Mouse (Mus musculus) liver, embryonic 16.5 days (tissue): ENCODE measurements around the gene Pold3. TPM values are rescaled to one million over a fixed set of nuclear protein-coding genes. Genes with fewer than 3 reads are reported as not detected.
A peak's percentile ranks its signal among the peaks of the same experiment; 100 is the strongest.
"Not testable (repeated sequence)": the region's sequence is repeated elsewhere in the genome, so short reads cannot be mapped to it uniquely, and the experiment has no call there.

Experiments
- ATAC-seq: fragments of 200-750 bp; cut with Nextera tagmentation; 2 replicates; pipeline ENCODE4 v1.8.0; 2017; ENCODE audit warnings: low read depth, mild to moderate bottlenecking, moderate number of reproducible peaks, moderate library complexity
- H3K27ac ChIP-seq: fragments of 300-500 bp; sonication (generic); 2 replicates; pipeline ENCODE4 v1.5.1; 2014; ENCODE audit warnings: mild to moderate bottlenecking, low read length
- H3K27me3 ChIP-seq: fragments of 300-500 bp; sonication (generic); 2 replicates; pipeline ENCODE4 v1.6.1; 2014; ENCODE audit warnings: low read depth, low read length, mixed read lengths; ENCODE audit not compliant: control insufficient read depth, insufficient read depth
- H3K36me3 ChIP-seq: fragments of 300-500 bp; sonication (generic); 2 replicates; pipeline ENCODE4 v1.6.1; 2014; ENCODE audit warnings: mild to moderate bottlenecking; ENCODE audit not compliant: control insufficient read depth, insufficient read depth
- H3K4me1 ChIP-seq: fragments of 300-500 bp; sonication (generic); 2 replicates; pipeline ENCODE4 v1.6.1; 2014; ENCODE audit warnings: low read depth, low read length, mixed read lengths; ENCODE audit not compliant: control insufficient read depth
- H3K4me2 ChIP-seq: fragments of 300-500 bp; sonication (generic); 2 replicates; pipeline ENCODE4 v1.6.1; 2014; ENCODE audit warnings: low read depth, low read length, mixed read lengths
- H3K4me3 ChIP-seq: fragments of 300-500 bp; sonication (generic); 2 replicates; pipeline ENCODE4 v1.5.1; 2014; ENCODE audit warnings: low read depth, mild to moderate bottlenecking, low read length
- H3K9ac ChIP-seq: fragments of 300-500 bp; sonication (generic); 2 replicates; pipeline ENCODE4 v1.6.1; 2014; ENCODE audit warnings: low read depth, low read length
- H3K9me3 ChIP-seq: fragments of 300-500 bp; sonication (generic); replicated peaks from 2 replicates; pipeline ENCODE4 v1.6.1; 2016; ENCODE audit warnings: low read length; ENCODE audit not compliant: control insufficient read depth
- WGBS: fragments of 180-500 bp; shearing (Covaris S2); extraction: QIAGEN DNeasy Blood & Tissue Kit; methylation state at CpG from one replicate; pipeline ENCODE4 v1.1.7; 2014; ENCODE audit not compliant: insufficient replicate concordance; 5-methylcytosine and 5-hydroxymethylcytosine counted together
- polyA plus RNA-seq: library from polyadenylated mRNA; unstranded; fragments of >200 nt; fragmentation: Nextera tagmentation; extraction: Ambion mirVana; gene quantifications from 2 replicates; pipeline ENCODE4 v1.2.1, GENCODE M21; 2015

The Pold3 gene
- polyA plus RNA-seq, 1 experiment from 2014 or later = 36.5 TPM

DNA sequence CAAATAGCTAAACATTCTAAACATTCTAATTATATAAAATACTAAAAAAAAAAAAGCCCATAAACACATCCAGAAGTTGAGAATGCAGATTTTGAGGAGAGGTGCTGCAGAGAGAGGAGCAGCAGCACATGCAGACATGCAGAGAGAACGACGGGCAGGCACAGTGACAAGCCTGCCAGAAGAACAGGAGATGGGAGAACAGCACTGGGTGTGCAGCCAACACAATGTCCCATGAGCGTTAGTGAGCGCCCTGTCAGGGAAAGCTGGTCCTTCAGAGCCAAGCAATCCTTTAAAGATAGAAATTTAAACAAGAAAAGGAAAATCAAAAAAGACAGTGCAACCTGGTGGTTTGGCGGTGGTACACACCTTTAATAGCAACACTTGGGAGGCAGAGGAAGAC lies 34.5 kb downstream of the Pold3 start:
- H3K36me3 ChIP-seq = peaks cover 59% of the 10 kb centered on the region
- no peak overlapping the region for H3K9ac ChIP-seq
- no peaks in the 10 kb centered on the region for H3K4me1 ChIP-seq
- ATAC-seq = no peak
- H3K9me3 ChIP-seq = no peaks in the 10 kb centered on the region
- H3K4me3 ChIP-seq = no peak overlapping the region
- 85% methylated on average over 5 of the region's 5 CpGs for WGBS
- no peaks in the 10 kb centered on the region for H3K27me3 ChIP-seq
- H3K4me2 ChIP-seq = no peak overlapping the region
- H3K27ac ChIP-seq = no peak overlapping the region

DNA sequence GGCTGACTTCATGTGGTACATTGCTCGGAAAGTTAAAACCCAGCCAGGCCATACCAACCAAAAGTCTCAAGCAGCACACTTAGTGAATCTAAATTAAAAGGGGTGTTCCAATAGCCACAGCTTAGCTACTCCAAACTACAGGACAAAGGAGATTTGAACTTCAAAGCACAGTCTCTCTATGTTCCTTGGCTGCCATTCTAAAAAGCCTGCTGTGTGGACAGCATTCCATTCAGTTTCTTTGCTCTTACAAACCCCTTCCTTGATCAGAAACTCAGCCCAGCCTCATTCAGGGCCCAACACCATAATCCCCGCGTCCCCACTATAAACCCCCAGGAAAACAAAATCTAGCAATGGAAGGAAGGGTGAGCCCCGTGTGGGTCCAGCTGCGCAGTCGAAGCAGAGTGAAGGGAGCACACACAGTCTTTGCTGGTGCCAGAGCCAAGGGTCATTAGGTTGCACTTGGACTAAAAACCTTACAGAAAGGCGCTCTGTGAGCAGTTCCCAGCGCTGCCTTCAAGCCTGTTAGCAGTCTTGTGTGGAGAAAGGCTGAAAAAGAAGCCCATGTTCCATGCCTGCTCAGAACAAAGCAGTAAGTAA lies 35.1 kb downstream of the Pold3 start:
- Histone ChIP-seq H3K27ac (no peak overlapping the region), H3K27me3 (no peaks in the 10 kb centered on the region), H3K4me2 (no peak overlapping the region), H3K36me3 (peaks cover 58% of the 10 kb centered on the region), H3K9ac (no peak overlapping the region), H3K4me1 (no peaks in the 10 kb centered on the region), H3K4me3 (no peak overlapping the region), H3K9me3 (no peaks in the 10 kb centered on the region)
- WGBS = 86% methylated on average over 8 of the region's 8 CpGs
- ATAC-seq = no peak

DNA sequence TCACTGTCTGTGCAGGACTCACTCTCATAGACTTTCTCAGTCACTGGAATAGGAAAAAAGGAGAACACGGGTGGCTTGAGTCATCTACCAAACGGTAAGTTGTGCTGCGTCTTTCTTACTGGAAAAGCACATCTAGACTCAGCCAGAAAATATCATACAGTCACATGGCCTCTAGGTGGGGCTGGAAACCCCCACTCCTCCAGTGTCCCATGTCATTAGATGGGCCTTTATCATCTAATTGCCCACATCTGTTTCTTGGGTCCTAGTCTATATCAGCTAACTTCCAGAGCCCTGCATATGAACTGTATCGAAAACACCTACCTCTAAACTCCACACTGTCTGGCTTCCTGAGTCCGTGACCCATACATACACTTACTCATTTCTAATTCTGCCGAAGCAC lies 37.6 kb downstream of the Pold3 start:
- Histone ChIP-seq H3K4me2 (no peak overlapping the region), H3K36me3 (peaks cover 46% of the 10 kb centered on the region), H3K27me3 (no peaks in the 10 kb centered on the region), H3K27ac (no peak overlapping the region), H3K4me1 (no peaks in the 10 kb centered on the region), H3K9me3 (no peaks in the 10 kb centered on the region), H3K4me3 (no peak overlapping the region), H3K9ac (no peak overlapping the region)
- WGBS = 78% methylated on average over 6 of the region's 6 CpGs
- no peak for ATAC-seq

DNA sequence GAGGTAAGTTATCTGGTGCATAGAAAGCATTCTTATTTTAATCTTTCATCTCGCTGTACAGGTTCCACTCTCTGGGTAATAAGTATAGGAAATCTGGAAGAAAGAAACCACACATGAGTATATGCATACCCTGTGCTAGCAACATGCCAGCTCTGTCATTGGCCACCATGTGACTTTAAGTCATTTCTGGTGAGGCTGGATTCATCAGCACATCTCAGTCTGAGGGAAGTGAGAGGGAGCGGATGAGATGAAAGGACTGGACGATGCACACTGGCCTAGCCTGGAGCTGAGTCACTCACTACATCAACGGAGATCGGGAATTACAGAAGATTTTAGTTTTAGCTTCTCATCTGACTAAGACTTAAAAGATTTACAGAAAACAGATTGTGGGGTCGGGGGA lies 38.5 kb downstream of the Pold3 start:
- Histone ChIP-seq H3K4me2 (no peak overlapping the region), H3K36me3 (peaks cover 40% of the 10 kb centered on the region), H3K4me3 (no peak overlapping the region), H3K9me3 (no peaks in the 10 kb centered on the region), H3K27ac (no peak overlapping the region), H3K27me3 (no peaks in the 10 kb centered on the region), H3K4me1 (no peaks in the 10 kb centered on the region), H3K9ac (no peak overlapping the region)
- 88% methylated on average over 6 of the region's 6 CpGs for WGBS
- ATAC-seq = no peak

DNA sequence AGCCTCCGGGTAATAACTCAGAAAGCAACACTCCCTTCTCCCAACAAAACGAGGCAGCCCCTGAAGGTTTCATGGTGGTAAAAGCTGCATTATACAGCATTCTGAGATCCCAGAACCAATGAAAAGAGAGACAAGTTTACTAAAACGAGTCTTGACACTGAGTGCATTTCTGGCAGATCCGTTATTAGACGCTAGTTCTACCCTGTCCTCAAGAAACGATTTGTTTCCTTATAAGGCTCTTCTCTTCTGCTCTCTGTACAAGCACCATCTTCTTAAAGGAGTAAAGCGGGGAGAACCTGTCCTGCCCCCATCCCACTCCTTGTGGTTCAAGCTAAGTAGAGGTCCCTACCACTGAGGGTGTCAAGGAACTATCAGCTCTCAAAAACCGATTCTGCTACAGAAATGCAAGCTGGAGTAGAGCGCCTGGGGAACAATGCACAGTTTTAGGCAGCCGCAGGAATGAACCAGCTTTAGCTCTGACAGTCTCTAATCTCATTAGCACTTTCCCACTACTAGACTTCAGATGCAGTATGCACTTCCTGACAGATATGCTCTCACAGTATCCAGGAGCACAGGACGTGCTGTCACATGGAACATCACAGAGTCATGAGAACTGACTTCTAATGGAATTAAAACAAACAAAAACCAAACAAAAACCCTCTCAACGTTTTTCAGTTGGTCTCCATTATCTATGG lies 41.1 kb downstream of the Pold3 start:
- Histone ChIP-seq H3K4me3 (no peak overlapping the region), H3K9ac (no peak overlapping the region), H3K36me3 (peaks cover 23% of the 10 kb centered on the region), H3K4me1 (no peaks in the 10 kb centered on the region), H3K4me2 (no peak overlapping the region), H3K27ac (no peak overlapping the region), H3K27me3 (no peaks in the 10 kb centered on the region), H3K9me3 (no peaks in the 10 kb centered on the region)
- 70% methylated on average over 12 of the region's 12 CpGs for WGBS
- ATAC-seq = no peak

DNA sequence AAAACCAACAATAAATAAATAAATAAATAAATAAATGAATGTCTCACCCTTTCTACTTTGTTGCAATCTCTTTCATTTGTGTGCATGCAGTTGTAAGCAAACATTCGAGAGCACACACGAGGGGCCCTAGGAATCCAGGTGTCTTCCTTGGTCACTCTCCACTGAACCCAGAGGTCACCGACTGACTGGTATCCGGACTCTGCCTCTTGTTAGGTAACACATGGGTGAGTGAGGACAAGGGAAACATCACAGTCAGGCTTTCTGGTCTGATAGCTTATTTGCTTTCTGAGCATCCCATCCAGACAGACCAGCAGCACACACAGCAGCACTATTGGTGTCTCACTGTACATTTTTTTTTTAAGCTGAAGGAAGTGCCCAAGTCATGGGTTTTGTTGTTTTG lies 44.3 kb downstream of the Pold3 start:
- Histone ChIP-seq H3K9ac (no peak overlapping the region), H3K9me3 (no peaks in the 10 kb centered on the region), H3K27ac (no peak overlapping the region), H3K4me3 (no peak overlapping the region), H3K4me2 (no peak overlapping the region), H3K4me1 (no peaks in the 10 kb centered on the region), H3K27me3 (no peaks in the 10 kb centered on the region), H3K36me3 (peaks cover 8% of the 10 kb centered on the region)
- 81% methylated on average over 4 of the region's 4 CpGs for WGBS
- ATAC-seq = peak; percentile 32; the same call in 1 of the 2 replicates

DNA sequence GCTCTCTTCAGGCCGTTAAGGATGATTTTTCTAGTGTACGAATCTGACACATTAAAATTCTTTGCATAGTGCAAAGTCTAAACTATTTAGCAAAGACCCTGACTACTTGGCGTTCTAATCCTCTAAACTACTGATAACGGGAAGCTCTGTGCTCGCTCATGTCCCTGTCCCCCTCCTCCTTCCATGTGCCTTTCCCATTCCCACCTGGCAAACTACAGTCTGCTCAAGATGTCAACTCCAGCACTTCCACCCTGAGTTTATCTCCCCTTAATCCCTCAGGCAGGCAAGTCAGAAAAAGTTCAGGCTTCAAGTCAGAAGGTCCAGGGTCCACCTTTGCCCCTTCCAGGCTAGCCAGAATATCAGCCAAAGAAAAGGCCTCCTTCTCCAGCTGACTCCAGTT lies 45.1 kb downstream of the Pold3 start:
- Histone ChIP-seq H3K27ac (no peak overlapping the region), H3K9me3 (no peaks in the 10 kb centered on the region), H3K4me1 (no peaks in the 10 kb centered on the region), H3K27me3 (no peaks in the 10 kb centered on the region), H3K4me3 (no peak overlapping the region), H3K9ac (no peak overlapping the region), H3K4me2 (no peak overlapping the region), H3K36me3 (peaks cover 5% of the 10 kb centered on the region)
- WGBS = 73% methylated on average over 5 of the region's 5 CpGs
- ATAC-seq = no peak

- Histone ChIP-seq H3K9me3 (no peaks in the 10 kb centered on the region), H3K27me3 (no peaks in the 10 kb centered on the region), H3K4me3 (no peak overlapping the region), H3K4me2 (no peak overlapping the region), H3K27ac (no peak overlapping the region), H3K4me1 (no peaks in the 10 kb centered on the region), H3K9ac (no peak overlapping the region), H3K36me3 (peaks cover under 1% of the 10 kb centered on the region; the same call in 1 of the 2 replicates)
- no peak for ATAC-seq
- 72% methylated on average over 2 of the region's 2 CpGs for WGBS
These were observed 47.4 kb downstream of the Pold3 start for GRCm38 (mm10) chr7:100073959-100074358.

- not testable (repeated sequence) for H3K4me3 ChIP-seq, H3K36me3 ChIP-seq, H3K9me3 ChIP-seq, ATAC-seq, H3K4me1 ChIP-seq, H3K27me3 ChIP-seq, H3K27ac ChIP-seq, H3K4me2 ChIP-seq, H3K9ac ChIP-seq
- 71% methylated on average over 2 of the region's 2 CpGs for WGBS
These were observed 68.4 kb downstream of the Pold3 start for GRCm38 (mm10) chr7:100052991-100053390.
